Mouse (Mus musculus): Measurements from ENCODE around the gene Timm8a1. TPM values are rescaled to one million over a fixed set of nuclear protein-coding genes. Genes with fewer than 3 reads are reported as not detected.

Gene Timm8a1
- total RNA-seq (2021), result 10 to 100 TPM; 14.6 to 19.1 TPM
- long read RNA-seq, experiment 1, transcript Timm8a1-201 (2 exons, 1,421 nt), result major isoform, 18 of 20 reads
- long read RNA-seq, experiment 1, partial matches to known transcripts, result 2 of 20 reads
- long read RNA-seq, experiment 1, other reads (novel, unspliced or antisense), result 0 of 20 reads
- long read RNA-seq, experiment 2, transcript Timm8a1-201 (2 exons, 1,421 nt), result major isoform, 17 of 17 reads
- long read RNA-seq, experiment 2, partial matches to known transcripts, result 0 of 17 reads
- long read RNA-seq, experiment 2, other reads (novel, unspliced or antisense), result 0 of 17 reads

DNA sequence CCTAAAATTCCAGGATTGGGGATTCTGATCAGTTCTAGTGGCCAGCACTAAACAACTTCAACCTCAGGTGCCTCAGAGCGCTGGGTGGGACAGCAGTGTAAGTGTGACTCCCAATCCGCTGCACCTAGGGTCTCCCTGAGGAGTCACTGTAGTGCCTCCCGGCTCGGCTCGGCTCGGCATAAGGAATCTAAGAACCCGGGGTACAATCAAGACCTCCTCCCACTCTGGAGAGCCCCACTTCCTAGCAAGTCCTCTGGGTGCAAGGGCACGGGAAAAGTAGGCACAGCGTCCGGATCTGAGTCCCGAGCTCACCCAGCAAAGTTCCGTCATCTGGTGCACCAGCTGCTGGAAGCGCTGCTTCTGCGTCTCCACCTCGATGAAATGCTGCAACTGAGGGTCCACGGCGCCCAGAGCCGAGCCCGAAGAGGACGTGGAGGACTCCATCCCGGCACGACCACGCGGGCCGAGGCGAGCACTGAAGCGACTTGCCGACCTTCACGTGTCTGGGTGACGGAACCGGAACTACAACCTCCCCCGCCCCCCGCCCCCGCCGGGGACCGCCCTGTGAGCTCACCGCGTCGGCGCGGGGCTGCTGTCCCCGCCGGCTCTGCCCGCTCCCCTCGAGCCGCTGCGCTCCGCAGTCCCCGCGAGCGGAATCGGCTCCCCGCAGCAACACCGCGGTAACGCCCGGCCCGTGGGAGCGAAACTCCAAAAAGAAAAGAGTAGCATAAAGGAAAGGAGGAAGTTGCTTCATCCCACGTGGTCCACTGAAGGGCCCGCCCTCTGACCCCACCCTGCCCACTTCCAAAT, at the start of gene Timm8a1:
TSS of gene Timm8a1 (minus strand) at position 721 of the 810 bp plus-strand sequence.
- intact Hi-C loops (cut with DNase I; ENCODE audit: low total_unique reads), result no loop called here
- DNase-seq, result peak; percentile 51

DNA sequence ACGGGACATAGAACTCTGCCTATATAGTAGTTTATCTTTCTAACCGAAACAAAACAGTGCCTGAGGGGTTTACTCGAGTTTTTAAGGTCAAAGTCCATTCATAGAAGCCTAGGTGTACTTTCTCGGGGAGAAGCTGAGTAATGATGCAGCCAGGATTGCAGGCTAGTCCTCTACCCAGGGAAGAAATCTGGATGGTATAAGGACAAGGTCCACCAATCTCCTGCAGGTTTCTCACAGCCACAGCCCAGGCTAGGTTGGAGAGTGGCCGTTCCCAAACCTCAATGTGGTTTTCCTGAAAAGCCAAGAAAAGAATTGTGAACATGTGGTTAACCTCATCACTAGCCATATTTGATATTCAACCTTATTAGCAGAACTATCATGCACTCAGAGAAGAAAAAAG, 48.2 kb upstream of the Timm8a1 start:
- intact Hi-C loops (cut with DNase I; ENCODE audit: low total_unique reads), result no loop called here
- no peak for DNase-seq

GRCm38 (mm10) chrX:134588997-134589396, 47.3 kb upstream of the Timm8a1 start:
- intact Hi-C loops (cut with DNase I; ENCODE audit: low total_unique reads), result no loop called here
- no peak for DNase-seq

GRCm38 (mm10) chrX:134588261-134588660, 46.6 kb upstream of the Timm8a1 start:
- no peak for DNase-seq
- intact Hi-C loops (cut with DNase I; ENCODE audit: low total_unique reads), result no loop called here

DNA sequence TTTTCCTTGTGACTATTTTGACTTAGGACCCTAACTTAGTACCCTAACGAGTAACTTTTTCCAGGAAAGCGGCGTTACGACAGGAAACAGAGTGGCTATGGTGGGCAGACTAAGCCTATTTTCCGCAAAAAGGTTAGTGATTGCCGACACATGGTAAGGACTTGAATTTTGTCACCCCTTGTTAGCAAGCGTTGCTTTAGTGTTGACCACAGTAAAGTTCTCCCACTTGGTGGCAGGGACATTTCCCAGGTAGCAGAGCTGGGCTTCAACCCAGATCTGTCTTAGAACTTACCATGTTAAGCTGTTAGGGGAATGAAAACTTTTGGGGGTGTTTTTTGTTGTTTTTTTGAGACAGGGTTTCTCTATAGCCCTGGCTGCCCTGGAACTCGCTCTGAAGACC, 44.8 kb upstream of the Timm8a1 start:
- intact Hi-C loops (cut with DNase I; ENCODE audit: low total_unique reads), result no loop called here
- DNase-seq, result no peak

GRCm38 (mm10) chrX:134585103-134586002, 43.7 kb upstream of the Timm8a1 start, which contains the start of gene Rpl36a:
Gene Rpl36a (plus strand): TSS chrX:134585654.
- DNase-seq, result peak; percentile 89
- intact Hi-C loops (cut with DNase I; ENCODE audit: low total_unique reads), result no loop called here

DNA sequence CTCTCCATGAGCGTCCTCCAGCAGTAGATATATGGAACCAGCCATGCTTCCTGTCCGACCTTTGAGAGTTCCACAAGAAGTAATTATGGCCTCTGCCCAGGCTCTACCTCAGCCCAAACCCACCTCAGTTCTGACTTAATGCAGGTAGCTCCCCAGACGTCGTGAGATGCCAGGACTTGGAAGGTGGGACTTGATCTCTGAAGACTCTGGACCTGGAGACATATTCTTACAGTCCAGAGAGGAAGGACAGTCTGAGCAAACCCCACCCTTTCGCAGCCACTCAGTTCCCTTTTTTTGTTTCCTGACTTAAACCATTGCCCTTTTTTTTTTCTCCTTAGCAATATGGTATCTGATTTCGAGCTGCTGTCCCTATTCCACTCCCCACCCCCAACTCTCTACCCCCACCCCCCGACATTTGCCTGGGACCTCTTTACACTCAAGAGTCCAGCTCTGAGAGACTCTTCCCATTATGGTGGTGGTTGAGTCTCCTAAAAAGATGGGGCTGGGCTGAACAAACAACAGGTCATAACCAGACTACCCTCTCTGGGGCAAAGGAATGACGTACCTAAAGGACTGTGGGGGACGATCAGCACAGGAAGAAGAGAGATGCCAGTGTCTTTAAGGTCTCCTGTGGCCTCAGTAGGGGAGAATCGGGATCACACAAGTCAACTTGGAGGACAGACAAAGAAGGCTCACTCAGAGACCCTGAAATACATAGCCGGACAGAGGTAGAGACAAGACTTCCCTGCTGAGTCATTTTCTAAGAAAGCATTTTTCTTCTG, 41.4 kb upstream of the Timm8a1 start, which contains the start of gene Btk:
TSS of gene Btk (minus strand) at position 683 of the 782 bp plus-strand sequence.
- intact Hi-C loops (cut with DNase I; ENCODE audit: low total_unique reads), result no loop called here
- DNase-seq, result no peak

DNA sequence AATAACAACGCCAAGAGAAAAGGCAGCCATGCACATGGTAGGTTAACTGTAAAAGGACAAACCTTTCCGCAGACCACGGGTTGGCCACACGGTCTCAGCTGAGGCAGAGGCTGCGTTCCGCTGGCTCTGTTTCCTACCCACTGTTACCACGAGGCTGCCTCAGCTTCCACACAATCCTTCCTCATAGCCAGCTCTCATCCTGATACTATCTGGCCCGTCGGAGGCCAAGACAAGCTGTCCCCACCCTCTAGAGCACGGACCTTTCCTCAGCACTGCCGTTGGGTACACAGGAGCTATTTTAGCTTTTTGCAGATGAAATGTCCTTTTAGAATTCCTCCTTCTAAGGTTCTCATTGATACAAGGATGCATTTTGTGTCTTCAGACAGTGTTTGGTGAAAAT, 40.6 kb upstream of the Timm8a1 start:
- no peak for DNase-seq
- intact Hi-C loops (cut with DNase I; ENCODE audit: low total_unique reads), result no loop called here

DNA sequence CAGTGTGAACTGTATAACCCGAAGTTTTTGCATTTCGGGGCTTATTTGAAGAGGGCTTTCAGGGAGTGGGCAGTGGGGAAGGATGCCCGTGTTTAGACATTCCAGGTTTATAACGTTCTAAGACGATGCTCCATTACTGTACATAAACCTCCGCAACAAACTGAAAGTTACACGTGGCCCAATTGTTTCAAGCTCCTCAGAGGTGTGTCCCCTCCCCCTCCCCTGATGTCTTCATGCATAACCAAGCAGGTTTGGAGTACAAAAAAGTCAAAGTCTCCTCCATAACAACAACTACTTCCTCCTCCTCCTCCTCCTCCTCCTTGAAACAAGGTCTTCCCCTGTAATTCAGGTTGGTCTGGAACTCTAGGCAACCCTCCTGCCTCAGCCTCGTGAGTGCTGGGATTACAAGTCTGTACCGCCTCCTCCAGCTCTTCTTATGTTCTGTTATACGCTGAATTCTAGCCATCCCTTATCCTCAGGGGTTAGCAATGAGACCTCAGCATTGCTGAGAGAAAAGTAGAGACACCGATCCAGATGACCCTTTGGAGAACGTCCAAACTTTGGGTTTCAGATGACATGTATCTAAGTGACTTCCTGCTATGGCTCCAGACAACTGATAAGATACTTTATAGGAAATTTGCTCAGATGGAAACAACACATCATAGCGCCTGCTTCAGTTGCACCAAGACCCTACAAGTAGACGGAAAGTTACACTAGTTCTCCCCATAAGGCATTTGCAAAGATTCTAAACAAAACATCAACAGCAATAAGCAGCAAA, 39.1 kb upstream of the Timm8a1 start:
- no peak for DNase-seq
- intact Hi-C loops (cut with DNase I; ENCODE audit: low total_unique reads), result no loop called here

DNA sequence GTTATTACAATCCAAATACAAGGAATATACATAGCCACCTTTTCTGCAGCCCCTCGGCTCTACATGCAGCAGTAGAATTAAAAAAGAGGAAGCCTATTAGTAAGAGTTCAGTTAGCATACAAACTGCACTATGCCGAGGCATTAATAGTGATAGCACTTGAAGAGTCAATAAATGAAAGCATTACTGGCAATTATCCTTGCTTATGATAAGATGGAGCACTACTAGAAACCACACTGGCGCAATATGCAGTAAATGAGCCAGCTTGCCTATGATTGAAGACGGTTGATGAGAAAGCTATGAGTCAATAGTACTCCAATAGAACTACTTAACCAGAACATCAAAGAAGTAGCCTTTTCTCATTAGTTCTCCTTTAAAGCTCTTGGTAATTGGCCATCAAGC, 36.2 kb upstream of the Timm8a1 start:
- intact Hi-C loops (cut with DNase I; ENCODE audit: low total_unique reads), result no loop called here

DNA sequence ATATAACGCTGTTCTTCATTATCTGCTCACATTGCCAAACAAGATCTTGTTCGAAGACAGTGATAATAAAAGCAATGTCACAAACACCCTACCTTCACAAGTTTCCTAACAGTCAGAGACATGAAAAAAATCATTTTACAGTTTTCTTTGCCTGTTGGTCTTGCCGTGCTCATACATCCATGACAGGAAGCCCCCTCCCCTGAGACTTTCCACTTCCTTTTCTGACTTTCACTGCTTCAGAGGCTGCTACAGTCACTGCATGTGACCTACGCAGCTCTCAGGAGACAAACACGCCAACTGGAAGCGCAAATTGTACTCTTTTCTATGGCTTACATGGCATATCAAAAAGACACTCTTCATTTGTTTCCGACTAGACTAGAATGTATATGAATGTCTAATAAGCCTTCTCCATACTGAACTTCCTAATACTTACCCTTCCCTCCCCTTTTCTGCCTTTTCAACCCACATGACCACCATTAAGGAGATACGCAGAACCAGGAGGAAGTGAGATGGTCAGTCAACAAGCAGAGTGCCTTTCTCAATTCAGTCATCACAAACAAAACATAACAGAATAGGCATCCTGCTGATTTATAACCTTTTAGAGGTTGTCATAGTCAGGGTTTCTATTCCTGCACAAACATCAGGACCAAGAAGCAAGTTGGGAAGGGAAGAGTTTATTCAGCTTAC, 25.0 kb upstream of the Timm8a1 start:
- no peak for DNase-seq
- intact Hi-C loops (cut with DNase I; ENCODE audit: low total_unique reads), result no loop called here

More for the DNA sequence above, 36.2 kb upstream of the Timm8a1 start:
- DNase-seq, result no peak

- no peak for DNase-seq
- intact Hi-C loops (cut with DNase I; ENCODE audit: low total_unique reads), result no loop called here
Observed at GRCm38 (mm10) chrX:134564326-134564725, 22.7 kb upstream of the Timm8a1 start.

DNA sequence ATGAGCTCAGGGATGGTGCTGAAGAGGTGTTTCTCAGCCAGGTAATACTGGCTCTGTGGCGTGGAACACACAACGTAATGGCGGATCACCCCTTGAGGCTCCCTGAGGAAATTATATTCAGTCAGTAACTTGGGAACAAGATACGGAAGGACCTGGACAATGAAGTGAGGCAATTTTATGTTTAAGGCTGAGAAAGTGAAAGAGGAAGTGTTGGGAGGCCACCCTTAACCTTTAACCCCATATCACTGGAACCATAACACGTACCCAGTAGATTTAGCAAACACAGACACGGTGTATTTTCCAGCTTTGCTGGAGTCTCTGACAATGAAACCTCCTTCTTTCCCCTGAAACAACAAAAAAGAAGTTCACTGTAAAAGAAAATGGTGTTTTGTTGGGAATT, 12.8 kb upstream of the Timm8a1 start:
- DNase-seq, result no peak
- intact Hi-C loops (cut with DNase I; ENCODE audit: low total_unique reads), result no loop called here

DNA sequence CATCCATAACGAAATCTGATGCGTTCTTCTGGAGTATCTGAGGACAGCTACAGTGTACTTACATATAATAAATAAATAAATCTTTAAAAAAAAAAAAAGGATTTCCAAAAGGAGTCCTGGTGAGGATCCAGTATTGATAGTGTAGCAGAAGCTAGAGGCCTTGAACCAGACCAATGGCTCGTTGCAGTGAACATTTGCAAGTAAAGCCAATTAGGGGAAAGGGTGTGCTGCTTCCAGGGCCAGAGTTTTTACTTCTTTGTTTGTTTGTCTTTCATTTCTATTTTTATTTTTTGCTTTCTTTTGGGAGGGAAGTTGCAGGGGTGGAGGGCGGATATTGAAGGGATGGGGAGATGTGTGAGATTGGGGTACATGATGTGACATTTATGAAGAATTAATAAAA, 11.7 kb upstream of the Timm8a1 start:
- no peak for DNase-seq
- intact Hi-C loops (cut with DNase I; ENCODE audit: low total_unique reads), result no loop called here

DNA sequence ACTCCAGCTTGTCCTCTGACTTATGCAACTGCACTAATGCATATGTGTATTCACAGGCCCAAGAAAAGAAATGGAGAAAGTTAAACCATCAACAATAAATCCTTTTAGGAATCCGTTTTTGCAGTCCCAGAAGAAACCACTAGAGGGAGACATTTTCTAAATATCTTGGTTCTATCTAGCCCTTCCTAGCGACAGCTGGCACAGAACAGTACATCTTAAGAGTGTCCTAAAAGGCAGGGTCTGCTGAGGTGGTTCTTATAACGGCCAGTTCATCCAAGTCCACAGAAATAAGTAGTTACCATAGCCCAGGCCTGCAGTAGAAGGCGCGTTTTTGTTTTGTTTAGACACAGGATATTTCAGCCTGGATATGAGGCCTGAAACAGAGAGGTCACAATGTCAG, 9.2 kb upstream of the Timm8a1 start:
- intact Hi-C loops (cut with DNase I; ENCODE audit: low total_unique reads), result no loop called here
- no peak for DNase-seq

DNA sequence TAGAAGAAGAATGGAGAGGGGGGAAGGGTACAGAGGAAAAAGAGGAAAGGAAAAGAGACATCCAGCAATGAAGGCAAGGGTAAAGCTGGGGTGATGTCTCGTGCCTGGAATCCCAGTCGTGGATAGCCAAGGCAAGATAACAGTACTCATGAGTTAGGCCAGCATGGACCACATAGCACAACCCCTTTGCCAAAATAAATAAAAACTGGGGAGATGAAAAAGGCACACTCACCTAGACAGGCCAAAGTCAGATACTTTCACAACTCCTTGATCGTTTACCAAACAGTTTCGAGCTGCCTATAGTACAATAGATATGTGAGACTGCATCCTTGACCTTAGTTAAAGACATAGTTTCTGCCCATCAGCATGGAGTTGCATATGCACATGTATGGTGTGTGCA, 5.7 kb upstream of the Timm8a1 start:
- DNase-seq, result no peak
- intact Hi-C loops (cut with DNase I; ENCODE audit: low total_unique reads), result no loop called here

DNA sequence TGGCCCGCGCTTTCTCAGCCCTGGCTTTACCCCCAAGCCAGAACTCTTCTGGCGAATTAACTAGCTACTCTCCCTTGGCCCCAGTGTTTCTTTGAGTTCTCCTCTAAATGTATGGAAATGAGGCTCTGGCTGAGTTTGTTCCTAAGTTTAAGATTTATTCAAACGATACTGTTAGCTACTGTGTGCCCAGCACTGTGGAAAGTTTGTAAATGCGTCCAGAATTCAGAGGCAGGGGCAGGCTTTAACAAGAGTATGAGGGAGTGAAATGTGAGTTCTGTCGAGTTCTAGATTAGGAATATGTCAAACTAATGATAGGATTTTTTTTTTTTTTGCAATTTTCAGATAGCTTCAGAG, 267 bp upstream of the Timm8a1 start:
- intact Hi-C loops (cut with DNase I; ENCODE audit: low total_unique reads), result no loop called here
- no peak for DNase-seq

Data from gastrocnemius, postnatal 14 days (tissue).